Mouse (Mus musculus): ENCODE measurements around the gene Plekhs1. TPM values are rescaled to one million over a fixed set of nuclear protein-coding genes. Genes with fewer than 3 reads are reported as not detected.
"Not testable (repeated sequence)": the region's sequence is repeated elsewhere in the genome, so short reads cannot be mapped to it uniquely, and the experiment has no call there.

Gene Plekhs1
- polyA plus RNA-seq, 1 experiment = 0.02 TPM

DNA sequence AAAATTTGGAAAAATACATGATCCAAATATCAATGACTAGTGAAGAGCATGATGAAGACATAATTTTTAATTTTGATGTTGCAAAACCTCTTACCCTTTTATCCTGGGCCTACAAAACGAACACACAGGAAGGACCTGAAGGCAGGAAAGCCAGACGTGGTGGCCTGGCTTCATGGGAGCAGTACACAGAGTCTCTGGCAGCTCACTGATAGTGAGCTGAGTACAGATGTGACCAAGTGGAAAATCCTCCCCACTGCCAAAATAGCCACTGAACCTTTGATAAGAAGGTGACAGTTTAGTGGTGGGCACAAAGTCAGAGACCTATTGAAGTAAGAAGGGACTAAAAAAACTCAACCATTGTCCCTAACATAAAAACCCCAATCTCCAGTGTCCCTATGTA lies 52.1 kb downstream of the Plekhs1 start:
- H3K27ac ChIP-seq (ENCODE audit: insufficient read depth, low read length); H3K4me3 ChIP-seq (ENCODE audit: extremely low read depth, insufficient read depth, insufficient read length); DNase-seq (ENCODE audit: low read depth in 1 of 2, low spot score in 2 of 2); H3K36me3 ChIP-seq (ENCODE audit: control insufficient read depth, insufficient read depth, low read length); H3K4me1 ChIP-seq (ENCODE audit: control insufficient read depth, insufficient read depth, insufficient read length); H3K27me3 ChIP-seq (ENCODE audit: control insufficient read depth, insufficient read depth, low read length): not testable (repeated sequence)
- no CpG with 5 or more reads among the region's 2 CpGs for WGBS

DNA sequence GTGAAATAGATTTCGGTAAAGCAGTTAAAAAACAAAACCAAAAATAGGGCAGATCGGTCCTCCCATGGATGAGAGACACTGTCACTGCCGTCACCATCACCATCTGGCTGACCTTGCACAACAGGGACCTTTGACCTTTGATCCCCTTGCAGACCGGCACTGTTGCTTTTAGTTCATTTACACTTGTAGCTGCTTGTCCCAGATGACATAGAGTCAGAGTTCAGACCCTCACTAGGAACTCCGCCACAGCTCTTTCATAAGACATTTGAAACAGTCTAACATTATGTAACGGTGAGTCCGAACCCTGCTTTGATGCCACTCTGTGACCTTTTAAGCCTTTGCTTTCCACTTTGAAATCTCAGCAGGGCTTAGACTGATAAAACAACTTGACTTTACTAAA lies 58.0 kb downstream of the Plekhs1 start:
- DNase-seq (ENCODE audit: low read depth in 1 of 2, low spot score in 2 of 2); H3K4me1 ChIP-seq (ENCODE audit: control insufficient read depth, insufficient read depth, insufficient read length); H3K27ac ChIP-seq (ENCODE audit: insufficient read depth, low read length); H3K36me3 ChIP-seq (ENCODE audit: control insufficient read depth, insufficient read depth, low read length); H3K27me3 ChIP-seq (ENCODE audit: control insufficient read depth, insufficient read depth, low read length); H3K4me3 ChIP-seq (ENCODE audit: extremely low read depth, insufficient read depth, insufficient read length): not testable (repeated sequence)
- no CpG with 5 or more reads among the region's 7 CpGs for WGBS

DNA sequence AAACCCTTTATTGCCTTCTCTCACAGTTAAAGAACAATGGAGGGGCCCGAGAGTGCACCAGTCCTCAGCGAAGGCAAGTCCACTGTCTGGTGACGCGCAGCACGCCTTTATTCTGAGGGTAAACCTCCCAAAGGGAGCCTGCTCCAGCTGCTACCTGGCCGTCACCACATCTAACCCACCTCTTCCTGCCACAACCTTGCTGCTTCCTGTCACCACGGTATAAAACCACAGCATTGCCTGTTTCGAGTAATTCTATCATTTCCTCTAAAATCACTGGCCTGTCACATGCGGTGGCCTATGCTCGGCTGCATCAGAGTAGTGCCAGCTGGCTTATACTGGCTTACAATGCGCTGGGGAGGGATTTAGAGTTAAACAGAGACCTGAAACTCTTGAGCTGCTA lies 69.1 kb downstream of the Plekhs1 start:
- DNase-seq (ENCODE audit: low read depth in 1 of 2, low spot score in 2 of 2); H3K4me1 ChIP-seq (ENCODE audit: control insufficient read depth, insufficient read depth, insufficient read length); H3K27me3 ChIP-seq (ENCODE audit: control insufficient read depth, insufficient read depth, low read length); H3K27ac ChIP-seq (ENCODE audit: insufficient read depth, low read length); H3K36me3 ChIP-seq (ENCODE audit: control insufficient read depth, insufficient read depth, low read length); H3K4me3 ChIP-seq (ENCODE audit: extremely low read depth, insufficient read depth, insufficient read length): not testable (repeated sequence)
- no CpG with 5 or more reads among the region's 11 CpGs for WGBS

DNA sequence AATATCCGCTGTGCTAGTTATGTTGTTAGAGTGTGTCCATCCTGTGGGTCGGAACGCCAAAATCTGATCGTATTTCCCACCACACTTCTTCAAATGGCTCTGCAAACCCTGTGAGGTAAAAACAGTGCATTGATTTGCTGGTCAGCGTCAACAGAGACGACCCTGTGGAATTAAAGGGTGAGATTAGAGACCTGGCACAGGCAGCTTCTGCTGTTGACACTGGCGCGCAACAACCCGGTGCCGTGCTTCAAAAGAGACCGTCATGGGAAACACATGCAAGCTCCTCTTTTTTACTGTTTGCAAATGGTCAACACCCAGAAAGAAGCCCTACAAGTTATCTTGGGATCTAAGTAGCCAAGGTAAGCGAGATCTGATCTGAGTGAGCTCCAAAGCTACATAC lies 69.8 kb downstream of the Plekhs1 start:
- no peak for DNase-seq (ENCODE audit: low read depth in 1 of 2, low spot score in 2 of 2)

DNA sequence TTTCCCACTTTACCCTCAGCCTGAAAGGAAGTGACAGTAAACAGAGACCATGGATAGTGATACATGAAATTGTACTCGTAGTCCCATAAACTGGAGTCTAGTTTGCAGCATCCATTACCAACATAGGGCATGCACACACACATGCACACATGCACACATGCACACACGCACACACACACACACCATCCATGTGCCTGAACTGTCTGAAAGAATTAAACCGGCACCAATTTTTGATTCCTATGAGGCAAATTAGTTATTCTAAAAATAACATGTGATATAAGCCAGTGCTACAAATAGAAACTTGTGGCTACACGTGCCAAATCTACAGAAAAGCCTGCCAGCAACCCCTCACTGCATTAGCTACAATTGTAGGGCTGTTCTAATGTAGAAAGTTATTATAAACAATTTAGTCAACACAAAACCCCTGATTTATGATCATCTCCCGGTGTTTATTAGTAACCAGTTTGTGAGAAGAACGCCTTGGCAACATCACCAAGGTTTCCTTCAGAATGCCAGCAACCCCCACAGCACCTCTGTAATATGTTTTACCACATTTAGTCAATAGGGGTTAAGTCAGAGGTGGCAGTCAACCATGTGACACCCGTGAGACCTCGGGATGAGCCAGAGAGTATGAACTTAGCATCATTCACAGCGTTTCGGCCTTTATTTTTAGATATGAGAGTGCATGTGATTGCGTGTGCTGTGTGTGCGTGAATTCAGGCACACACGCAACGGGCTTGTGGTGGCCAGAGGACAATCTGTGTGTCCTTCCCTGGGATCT lies 72.0 kb downstream of the Plekhs1 start:
- Histone ChIP-seq H3K36me3 (ENCODE audit: control insufficient read depth, insufficient read depth, low read length) (no peaks in the 10 kb centered on the region), H3K4me3 (ENCODE audit: extremely low read depth, insufficient read depth, insufficient read length) (no peak overlapping the region), H3K27ac (ENCODE audit: insufficient read depth, low read length) (no peak overlapping the region), H3K4me1 (ENCODE audit: control insufficient read depth, insufficient read depth, insufficient read length) (no peaks in the 10 kb centered on the region), H3K27me3 (ENCODE audit: control insufficient read depth, insufficient read depth, low read length) (peaks cover 4% of the 10 kb centered on the region; the same call in 1 of the 2 replicates)
- DNase-seq (ENCODE audit: low read depth in 1 of 2, low spot score in 2 of 2) = no peak
- no peak for TF ChIP-seq CTCF (IDR thresholded peaks at IDR 0.05; ENCODE audit: extremely low read depth, insufficient read depth, insufficient read length, insufficient replicate concordance)
- TF ChIP-seq POLR2A (IDR thresholded peaks at IDR 0.05; ENCODE audit: low read depth, low read length) = no peak
- 85% methylated on average over 14 of the region's 14 CpGs for WGBS

More for the DNA sequence above, 69.8 kb downstream of the Plekhs1 start:
- no peaks in the 10 kb centered on the region for H3K36me3 ChIP-seq (ENCODE audit: control insufficient read depth, insufficient read depth, low read length)
- H3K4me1 ChIP-seq (ENCODE audit: control insufficient read depth, insufficient read depth, insufficient read length) = no peaks in the 10 kb centered on the region
- H3K27ac ChIP-seq (ENCODE audit: insufficient read depth, low read length) = no peak overlapping the region
- 93% methylated on average over 12 of the region's 12 CpGs for WGBS
- TF ChIP-seq POLR2A (IDR thresholded peaks at IDR 0.05; ENCODE audit: low read depth, low read length) (no peak), CTCF (IDR thresholded peaks at IDR 0.05; ENCODE audit: extremely low read depth, insufficient read depth, insufficient read length, insufficient replicate concordance) (no peak)
- no peak overlapping the region for H3K4me3 ChIP-seq (ENCODE audit: extremely low read depth, insufficient read depth, insufficient read length)
- peaks cover 4% of the 10 kb centered on the region; the same call in 1 of the 2 replicates for H3K27me3 ChIP-seq (ENCODE audit: control insufficient read depth, insufficient read depth, low read length)

DNA sequence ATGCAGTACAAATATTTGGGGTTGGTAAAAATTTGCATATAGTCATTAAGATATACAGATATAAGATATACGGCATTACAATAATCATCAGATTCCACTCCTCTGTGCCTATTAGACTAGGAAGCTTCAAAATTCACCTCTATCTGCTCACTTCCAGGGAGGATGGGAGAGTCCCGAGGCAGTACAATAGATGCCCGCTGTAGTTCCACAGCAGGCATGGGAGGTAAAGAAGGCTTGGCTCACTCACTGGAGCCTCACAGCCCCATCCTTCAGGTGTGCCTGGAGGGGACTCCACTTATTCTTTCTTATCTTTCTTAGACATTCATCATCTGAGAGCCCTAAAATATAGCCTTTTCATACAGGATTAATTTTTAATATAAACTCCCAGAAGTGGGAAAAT lies 72.9 kb downstream of the Plekhs1 start:
- whole genome bisulfite sequencing = 94% methylated on average over 3 of the region's 3 CpGs
- TF ChIP-seq POLR2A (IDR thresholded peaks at IDR 0.05; ENCODE audit: low read depth, low read length) (no peak), CTCF (IDR thresholded peaks at IDR 0.05; ENCODE audit: extremely low read depth, insufficient read depth, insufficient read length, insufficient replicate concordance) (no peak)
- Histone ChIP-seq H3K27ac (ENCODE audit: insufficient read depth, low read length) (no peak overlapping the region), H3K4me1 (ENCODE audit: control insufficient read depth, insufficient read depth, insufficient read length) (no peaks in the 10 kb centered on the region), H3K36me3 (ENCODE audit: control insufficient read depth, insufficient read depth, low read length) (no peaks in the 10 kb centered on the region), H3K27me3 (ENCODE audit: control insufficient read depth, insufficient read depth, low read length) (peaks cover 4% of the 10 kb centered on the region; the same call in 1 of the 2 replicates), H3K4me3 (ENCODE audit: extremely low read depth, insufficient read depth, insufficient read length) (no peak overlapping the region)
- DNase-seq (ENCODE audit: low read depth in 1 of 2, low spot score in 2 of 2) = no peak

DNA sequence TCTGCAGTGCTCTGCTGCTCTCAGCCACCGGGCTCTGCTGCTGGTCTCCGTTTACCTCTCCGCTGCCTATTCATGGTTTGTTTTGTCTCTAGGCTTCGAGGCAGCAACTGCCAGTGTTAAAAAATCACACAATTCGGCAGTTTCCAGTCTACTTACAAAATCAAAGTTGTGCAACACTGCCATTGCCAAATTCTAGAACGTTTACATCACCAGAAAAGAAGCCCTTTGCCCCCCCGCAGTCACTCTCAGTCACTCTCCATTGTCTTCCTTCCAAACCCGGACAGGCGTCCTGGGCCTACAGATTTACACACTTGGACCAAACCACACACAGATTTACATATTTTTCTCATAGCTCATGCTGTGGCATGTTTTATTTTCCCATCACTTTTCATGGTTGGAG lies 73.6 kb downstream of the Plekhs1 start:
- no peak for DNase-seq (ENCODE audit: low read depth in 1 of 2, low spot score in 2 of 2)
- peaks cover 4% of the 10 kb centered on the region; the same call in 1 of the 2 replicates for H3K27me3 ChIP-seq (ENCODE audit: control insufficient read depth, insufficient read depth, low read length)
- TF ChIP-seq POLR2A (IDR thresholded peaks at IDR 0.05; ENCODE audit: low read depth, low read length) (no peak), CTCF (IDR thresholded peaks at IDR 0.05; ENCODE audit: extremely low read depth, insufficient read depth, insufficient read length, insufficient replicate concordance) (no peak)
- H3K27ac ChIP-seq (ENCODE audit: insufficient read depth, low read length) = no peak overlapping the region
- H3K36me3 ChIP-seq (ENCODE audit: control insufficient read depth, insufficient read depth, low read length) = no peaks in the 10 kb centered on the region
- WGBS = 85% methylated on average over 9 of the region's 9 CpGs
- no peaks in the 10 kb centered on the region for H3K4me1 ChIP-seq (ENCODE audit: control insufficient read depth, insufficient read depth, insufficient read length)
- H3K4me3 ChIP-seq (ENCODE audit: extremely low read depth, insufficient read depth, insufficient read length) = no peak overlapping the region
